Mouse (Mus musculus) midbrain, postnatal 0 days (tissue): Measurements from ENCODE around the gene Cdh23. TPM values are rescaled to one million over a fixed set of nuclear protein-coding genes. Genes with fewer than 3 reads are reported as not detected.
A peak's percentile ranks its signal among the peaks of the same experiment; 100 is the strongest.

Experiments
- ATAC-seq: fragments of 200-750 bp; cut with Nextera tagmentation; 2 replicates; pipeline ENCODE4 v1.8.0; 2017; ENCODE audit warnings: moderate number of reproducible peaks, mild to moderate bottlenecking, moderate TSS enrichment, moderate library complexity; ENCODE audit not compliant: low FRiP score
- DNase-seq: peaks from one replicate; pipeline ENCODE4 v3.0.0-alpha.2; 2015; ENCODE audit warnings: low spot score
- H3K27ac ChIP-seq: fragments of 300-500 bp; sonication (generic); 2 replicates; pipeline ENCODE4 v1.5.1; 2014; ENCODE audit warnings: low read depth, mild to moderate bottlenecking, low read length, mixed read lengths
- H3K27me3 ChIP-seq: fragments of 300-500 bp; sonication (generic); 2 replicates; pipeline ENCODE4 v1.6.1; 2014; ENCODE audit warnings: low read length, control low read depth, mixed read lengths; ENCODE audit not compliant: insufficient read depth
- H3K36me3 ChIP-seq: fragments of 300-500 bp; sonication (generic); 2 replicates; pipeline ENCODE4 v1.6.1; 2014; ENCODE audit warnings: low read length, control low read depth, mixed read lengths; ENCODE audit not compliant: insufficient read depth
- H3K4me1 ChIP-seq: fragments of 300-500 bp; sonication (generic); 2 replicates; pipeline ENCODE4 v1.6.1; 2014; ENCODE audit warnings: mild to moderate bottlenecking, control low read depth, antibody characterized with exemption, low read length, mixed read lengths; ENCODE audit not compliant: insufficient read depth
- H3K4me2 ChIP-seq: fragments of 300-500 bp; sonication (generic); 2 replicates; pipeline ENCODE4 v1.6.1; 2014; ENCODE audit warnings: low read depth, mild to moderate bottlenecking, low read length, mixed read lengths; ENCODE audit not compliant: poor library complexity, severe bottlenecking
- H3K4me3 ChIP-seq: fragments of 300-500 bp; sonication (generic); 2 replicates; pipeline ENCODE4 v1.5.1; 2014; ENCODE audit warnings: low read depth, mild to moderate bottlenecking, low read length, moderate library complexity
- H3K9ac ChIP-seq: fragments of 300-500 bp; sonication (generic); replicated peaks from 2 replicates; pipeline ENCODE4 v1.6.1; 2014; ENCODE audit warnings: mild to moderate bottlenecking, low read length, moderate library complexity, mixed read lengths; ENCODE audit not compliant: poor library complexity, severe bottlenecking
- H3K9me3 ChIP-seq: fragments of 300-500 bp; sonication (generic); 2 replicates; pipeline ENCODE4 v1.6.1; 2016; ENCODE audit warnings: low read length, control low read depth
- CTCF ChIP-seq: IDR thresholded peaks from 2 replicates; pipeline ENCODE4 v1.5.1; 2016; ENCODE audit warnings: antibody characterized with exemption, mild to moderate bottlenecking
- WGBS: fragments of 180-500 bp; shearing (Covaris S2); extraction: QIAGEN DNeasy Blood & Tissue Kit; methylation state at CpG from one replicate; pipeline ENCODE4 v1.1.7; 2014; 5-methylcytosine and 5-hydroxymethylcytosine counted together
- polyA plus RNA-seq: library from polyadenylated mRNA; unstranded; fragments of >200 nt; fragmentation: Nextera tagmentation; extraction: Ambion mirVana; gene quantifications from 2 replicates; pipeline ENCODE4 v1.2.1, GENCODE M21; 2015
- total RNA-seq: library from RNA; depleted of rRNA; stranded (reverse); fragments of >200 nt; gene quantifications from 2 replicates; pipeline ENCODE4 v1.2.3, GENCODE M21; 2014

Cdh23 gene
- total and polyA plus RNA-seq, 2 experiments from 2014 or later = 4.8 to 20.8 TPM

DNA sequence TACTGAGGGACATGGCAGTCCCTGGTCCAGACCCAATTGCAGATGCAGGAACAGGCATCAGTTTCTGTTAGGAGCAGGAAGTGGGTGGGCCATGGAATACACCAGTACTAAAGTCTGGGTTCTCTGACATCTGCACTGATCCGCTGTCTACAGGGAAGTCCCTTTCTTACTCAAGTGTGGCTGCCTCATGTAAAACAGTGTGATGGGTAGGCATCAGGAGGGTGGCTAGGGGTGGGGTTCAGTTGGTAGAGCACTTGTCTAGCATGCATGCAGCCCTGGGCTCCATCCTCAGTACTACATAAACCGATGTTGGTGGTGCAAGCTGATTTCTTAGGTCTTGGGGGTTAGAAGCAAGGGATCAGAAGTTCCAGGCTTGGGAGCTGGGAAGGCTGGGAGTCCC, 282.5 kb downstream of the Cdh23 start:
- H3K36me3 ChIP-seq = no peaks in the 10 kb centered on the region
- H3K4me3 ChIP-seq = no peak overlapping the region
- no peaks in the 10 kb centered on the region for H3K4me1 ChIP-seq
- H3K4me2 ChIP-seq = no peak overlapping the region
- 88% methylated on average over 2 of the region's 2 CpGs for WGBS
- no peak for TF ChIP-seq CTCF
- no peak overlapping the region for H3K27ac ChIP-seq
- H3K9me3 ChIP-seq = no peaks in the 10 kb centered on the region
- H3K9ac ChIP-seq = no peak overlapping the region
- H3K27me3 ChIP-seq = no peaks in the 10 kb centered on the region
- ATAC-seq = no peak
- no peak for DNase-seq

DNA sequence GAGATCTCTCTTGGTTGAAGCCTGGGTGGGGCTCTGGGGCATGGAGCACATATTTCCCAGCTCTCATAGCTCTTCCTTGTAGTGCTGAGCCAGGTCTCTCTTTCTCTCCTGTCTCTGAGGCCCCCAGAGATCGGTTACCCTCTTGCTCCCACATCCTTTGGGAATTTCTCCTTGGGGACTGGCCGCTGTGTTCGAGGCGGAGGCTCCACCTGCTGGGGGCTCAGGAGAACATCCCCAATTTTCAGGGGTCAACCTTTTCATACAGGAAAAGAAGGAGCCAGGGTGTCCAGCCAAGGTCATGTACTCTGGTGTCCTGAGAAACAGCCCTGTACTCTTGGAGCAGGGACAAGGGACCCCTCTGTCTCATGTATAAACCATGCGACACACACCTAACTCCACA, 284.5 kb downstream of the Cdh23 start:
- H3K36me3 ChIP-seq = no peaks in the 10 kb centered on the region
- no peaks in the 10 kb centered on the region for H3K9me3 ChIP-seq
- no peaks in the 10 kb centered on the region for H3K4me1 ChIP-seq
- no peak overlapping the region for H3K4me3 ChIP-seq
- no peak overlapping the region for H3K27ac ChIP-seq
- no peak for ATAC-seq
- DNase-seq = peak; percentile 34
- 29% methylated on average over 5 of the region's 5 CpGs for WGBS
- TF ChIP-seq CTCF = peak; percentile 71
- H3K27me3 ChIP-seq = no peaks in the 10 kb centered on the region; the same call in 1 of the 2 replicates
- H3K9ac ChIP-seq = no peak overlapping the region
- H3K4me2 ChIP-seq = no peak overlapping the region

DNA sequence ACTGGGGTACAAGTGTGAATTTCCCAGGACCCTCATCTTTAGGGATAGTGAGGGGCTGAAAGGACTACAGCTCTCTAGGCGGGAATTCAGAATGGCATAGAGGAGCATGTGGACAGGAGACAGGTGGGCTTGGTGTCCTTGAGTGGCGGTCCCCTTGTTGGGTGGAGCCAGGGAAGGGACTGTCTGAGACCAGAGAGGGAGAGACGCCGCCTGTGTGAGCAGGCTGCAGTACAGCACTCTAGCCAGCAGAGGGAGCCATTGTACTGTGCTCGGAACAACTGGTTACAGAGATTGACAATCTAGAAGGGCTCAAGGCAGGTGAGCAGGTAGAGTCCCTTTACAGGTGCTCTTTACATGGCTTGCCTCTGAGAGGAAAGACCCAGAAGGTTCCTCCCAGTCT, 288.5 kb downstream of the Cdh23 start:
- Histone ChIP-seq H3K27ac (no peak overlapping the region), H3K27me3 (no peaks in the 10 kb centered on the region; the same call in 1 of the 2 replicates), H3K4me2 (no peak overlapping the region), H3K4me1 (no peaks in the 10 kb centered on the region), H3K36me3 (no peaks in the 10 kb centered on the region), H3K9me3 (no peaks in the 10 kb centered on the region), H3K4me3 (no peak overlapping the region), H3K9ac (no peak overlapping the region)
- peak; percentile 65 for DNase-seq
- ATAC-seq = 0 out of 2 replicates have a peak, but pooled peaks have one; percentile 13
- 3% methylated on average over 5 of the region's 5 CpGs for WGBS
- TF ChIP-seq CTCF = peak; percentile 100

DNA sequence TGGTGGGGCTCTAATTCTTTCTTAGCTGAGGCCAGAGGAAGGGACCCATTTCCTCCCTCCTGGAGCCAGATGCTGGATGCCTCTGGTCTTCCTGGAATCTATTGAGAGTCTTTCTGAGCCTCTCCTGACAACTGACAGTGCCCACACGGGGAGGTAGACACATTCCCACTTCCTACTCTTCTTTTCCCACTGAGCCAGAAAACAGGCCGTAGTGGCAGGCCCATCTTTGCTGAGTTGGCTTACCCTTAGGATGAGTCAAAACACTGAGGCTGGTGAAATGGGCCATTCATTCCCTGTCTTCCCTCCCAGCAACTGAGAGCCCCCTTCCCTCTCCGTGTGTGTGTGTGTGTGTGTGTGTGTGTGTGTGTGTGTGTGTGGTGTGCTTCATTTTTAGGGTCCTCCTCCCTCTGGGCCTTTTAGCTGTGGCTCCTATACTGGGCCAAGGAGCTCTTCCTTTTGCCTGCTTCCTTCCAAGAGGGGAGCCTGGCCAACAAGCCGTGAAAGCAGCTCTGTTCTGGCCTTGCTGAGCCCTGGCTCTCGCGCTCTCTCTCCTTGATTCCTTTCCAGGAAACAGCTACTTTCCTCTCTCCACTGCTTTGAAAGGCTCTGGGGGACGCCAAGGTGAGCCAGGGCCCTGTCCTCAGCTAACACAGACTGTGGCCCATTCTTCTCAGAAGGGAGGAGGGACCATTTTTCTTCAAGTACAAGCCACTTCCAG, 290.7 kb downstream of the Cdh23 start:
- Histone ChIP-seq H3K4me3 (no peak overlapping the region), H3K27ac (0 out of 2 replicates have a peak overlapping the region, but pooled peaks have one; percentile 47), H3K4me1 (no peaks in the 10 kb centered on the region), H3K27me3 (no peaks in the 10 kb centered on the region; the same call in 1 of the 2 replicates), H3K36me3 (no peaks in the 10 kb centered on the region), H3K9ac (no peak overlapping the region), H3K9me3 (no peaks in the 10 kb centered on the region), H3K4me2 (no peak overlapping the region)
- no peak for TF ChIP-seq CTCF
- DNase-seq = peak; percentile 69
- no peak for ATAC-seq
- WGBS = 43% methylated on average over 6 of the region's 7 CpGs

DNA sequence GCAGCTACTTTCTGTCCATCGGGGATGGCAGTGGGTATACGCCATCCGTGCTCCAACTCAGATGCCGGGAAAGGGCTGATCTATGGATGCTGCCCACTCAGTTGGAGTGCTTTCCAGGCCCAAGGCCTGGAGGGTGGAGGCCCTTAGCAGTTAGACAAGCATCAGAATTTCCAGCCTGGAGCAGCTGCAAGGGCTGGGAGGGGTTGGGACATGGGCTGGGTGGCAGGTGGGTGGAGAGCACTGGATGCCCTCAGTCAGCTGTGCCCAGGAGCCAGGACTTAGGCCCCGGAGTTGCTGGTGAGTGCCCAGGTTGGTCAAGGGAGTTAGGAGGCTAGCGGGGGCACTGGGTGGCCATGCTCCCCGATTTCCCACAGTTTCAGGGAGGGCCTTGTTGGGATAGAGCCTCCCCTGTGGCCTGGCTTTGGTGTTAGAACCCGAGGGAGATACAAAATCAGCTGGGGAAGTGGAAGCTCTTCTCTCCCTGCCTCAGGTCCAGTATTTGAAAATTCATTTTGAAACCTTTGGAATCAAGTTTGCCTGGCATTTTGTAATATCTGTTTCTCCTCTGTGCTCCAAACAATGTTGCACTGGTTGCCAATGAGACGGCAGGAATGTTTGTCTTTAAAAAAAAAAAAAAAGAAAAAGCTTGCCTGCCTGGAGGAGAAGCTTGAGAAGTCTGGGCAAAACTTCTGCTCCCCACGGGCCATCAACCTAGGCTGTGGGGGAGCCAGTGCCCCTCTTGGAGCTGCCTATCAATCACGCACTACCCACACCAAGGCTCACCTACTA, 295.6 kb downstream of the Cdh23 start:
- TF ChIP-seq CTCF = no peak
- no peak overlapping the region for H3K4me3 ChIP-seq
- H3K9ac ChIP-seq = no peak overlapping the region; the same call in 1 of the 2 replicates
- H3K27me3 ChIP-seq = no peaks in the 10 kb centered on the region
- no peak for ATAC-seq
- H3K9me3 ChIP-seq = no peaks in the 10 kb centered on the region
- no peak overlapping the region for H3K4me2 ChIP-seq
- no peaks in the 10 kb centered on the region for H3K4me1 ChIP-seq
- no peak for DNase-seq
- 69% methylated on average over 11 of the region's 11 CpGs for WGBS
- H3K36me3 ChIP-seq = no peaks in the 10 kb centered on the region
- no peak overlapping the region for H3K27ac ChIP-seq

DNA sequence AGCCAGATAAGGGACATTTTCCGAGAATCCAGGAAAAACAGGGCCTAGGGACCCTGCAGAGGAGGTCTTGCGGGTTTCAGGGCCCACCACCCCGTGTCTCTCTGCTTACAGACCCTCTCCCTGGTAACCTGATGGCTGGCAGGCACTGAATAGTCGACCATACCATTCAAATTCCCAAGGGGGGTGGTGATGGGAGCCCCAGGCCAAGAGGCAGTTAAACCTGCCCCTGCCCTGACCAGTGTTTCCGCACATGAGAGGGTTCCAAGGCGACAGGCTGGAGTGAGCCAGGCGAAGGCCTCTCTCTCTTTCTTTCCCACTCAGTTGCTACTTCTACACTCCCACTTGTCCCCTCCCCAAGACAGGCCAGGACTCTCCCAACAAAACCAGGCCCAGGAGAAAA, 296.8 kb downstream of the Cdh23 start, which contains the start of gene Gm17455:
Gene Gm17455, plus strand, starts transcription at position 278 of the 400 bp plus-strand sequence.
- TF ChIP-seq CTCF = no peak
- no peaks in the 10 kb centered on the region for H3K4me1 ChIP-seq
- ATAC-seq = peak; percentile 48; the same call in 1 of the 2 replicates
- H3K4me2 ChIP-seq = no peak within 1 kb of the TSS
- no peak within 1 kb of the TSS; the same call in 1 of the 2 replicates for H3K9ac ChIP-seq
- H3K27ac ChIP-seq = no peak within 1 kb of the TSS
- no peaks in the 10 kb centered on the region for H3K27me3 ChIP-seq
- H3K36me3 ChIP-seq = no peaks in the 10 kb centered on the region
- H3K4me3 ChIP-seq = no peak within 1 kb of the TSS
- DNase-seq = peak; percentile 42
- H3K9me3 ChIP-seq = no peaks in the 10 kb centered on the region
- 52% methylated on average over 7 of the region's 7 CpGs for WGBS
